Mouse (Mus musculus) liver, postnatal 0 days (tissue): ENCODE measurements around the gene Cmtm8. TPM values are rescaled to one million over a fixed set of nuclear protein-coding genes. Genes with fewer than 3 reads are reported as not detected.
A peak's percentile ranks its signal among the peaks of the same experiment; 100 is the strongest.

Experiments
- ATAC-seq: fragments of 200-750 bp; cut with Nextera tagmentation; 2 replicates; pipeline ENCODE4 v1.8.0; 2017; ENCODE audit warnings: mild to moderate bottlenecking, moderate library complexity
- DNase-seq: peaks from one replicate; pipeline ENCODE4 v3.0.0-alpha.2; 2016
- H3K27ac ChIP-seq: fragments of 300-500 bp; sonication (generic); 2 replicates; pipeline ENCODE4 v1.5.1; 2014; ENCODE audit warnings: antibody characterized with exemption, moderate library complexity, mild to moderate bottlenecking, low read depth
- H3K27me3 ChIP-seq: fragments of 300-500 bp; sonication (generic); 2 replicates; pipeline ENCODE4 v1.6.1; 2014; ENCODE audit warnings: low read length, control low read depth, mixed read lengths; ENCODE audit not compliant: insufficient read depth
- H3K36me3 ChIP-seq: fragments of 300-500 bp; sonication (generic); replicated peaks from 2 replicates; pipeline ENCODE4 v1.6.1; 2014; ENCODE audit warnings: mild to moderate bottlenecking, control low read depth, low read length, moderate library complexity, mixed read lengths; ENCODE audit not compliant: insufficient read depth
- H3K4me1 ChIP-seq: fragments of 300-500 bp; sonication (generic); 2 replicates; pipeline ENCODE4 v1.6.1; 2014; ENCODE audit warnings: antibody characterized with exemption, mild to moderate bottlenecking, control low read depth; ENCODE audit not compliant: insufficient read depth
- H3K4me2 ChIP-seq: fragments of 300-500 bp; sonication (generic); 2 replicates; pipeline ENCODE4 v1.6.1; 2014; ENCODE audit warnings: low read depth, mild to moderate bottlenecking, low read length, moderate library complexity, mixed read lengths
- H3K4me3 ChIP-seq: fragments of 300-500 bp; sonication (generic); 2 replicates; pipeline ENCODE4 v1.5.1; 2014; ENCODE audit warnings: low read depth, low read length
- H3K9ac ChIP-seq: fragments of 300-500 bp; sonication (generic); replicated peaks from 2 replicates; pipeline ENCODE4 v1.6.1; 2014; ENCODE audit warnings: mild to moderate bottlenecking, moderate library complexity
- H3K9me3 ChIP-seq: fragments of 300-500 bp; sonication (generic); 2 replicates; pipeline ENCODE4 v1.6.1; 2016; ENCODE audit warnings: mild to moderate bottlenecking, control low read depth, low read length, mixed read lengths
- CTCF ChIP-seq: sonication (generic); IDR thresholded peaks from 2 replicates; pipeline ENCODE4 v1.5.1; 2016; ENCODE audit warnings: antibody characterized with exemption, low read depth
- EP300 ChIP-seq: IDR thresholded peaks from 2 replicates; pipeline ENCODE4 v1.6.1; 2016; ENCODE audit warnings: antibody characterized with exemption, low read depth, mild to moderate bottlenecking
- WGBS: fragments of 180-500 bp; shearing (Covaris S2); extraction: QIAGEN DNeasy Blood & Tissue Kit; methylation state at CpG from one replicate; pipeline ENCODE4 v1.1.7; 2014; ENCODE audit not compliant: insufficient replicate concordance; 5-methylcytosine and 5-hydroxymethylcytosine counted together
- polyA plus RNA-seq: library from polyadenylated mRNA; unstranded; fragments of >200 nt; fragmentation: Nextera tagmentation; extraction: Ambion mirVana; gene quantifications from 2 replicates; pipeline ENCODE4 v1.2.1, GENCODE M21; 2015

The Cmtm8 gene
- polyA plus RNA-seq, 1 experiment from 2014 or later: 109 TPM

GRCm38 (mm10) chr9:114779984-114780745, 63.8 kb downstream of the Cmtm8 start:
- H3K9me3 ChIP-seq: no peaks in the 10 kb centered on the region
- 0 out of 2 replicates have a peak, but pooled peaks have one; percentile 0 for ATAC-seq
- H3K4me3 ChIP-seq: peak overlapping the region; percentile 65
- H3K9ac ChIP-seq: peak overlapping the region; percentile 81
- no peaks in the 10 kb centered on the region for H3K27me3 ChIP-seq
- peaks cover 20% of the 10 kb centered on the region for H3K4me1 ChIP-seq
- peak; percentile 29 for DNase-seq
- peak overlapping the region; percentile 86 for H3K4me2 ChIP-seq
- 13% methylated on average over 23 of the region's 23 CpGs for WGBS
- TF ChIP-seq CTCF (no peak), EP300 (no peak)
- no peaks in the 10 kb centered on the region for H3K36me3 ChIP-seq
- peak overlapping the region; percentile 93 for H3K27ac ChIP-seq

- Histone ChIP-seq H3K4me1 (peaks cover 20% of the 10 kb centered on the region), H3K9ac (no peak overlapping the region), H3K9me3 (no peaks in the 10 kb centered on the region), H3K4me3 (no peak overlapping the region), H3K36me3 (no peaks in the 10 kb centered on the region), H3K27me3 (no peaks in the 10 kb centered on the region), H3K4me2 (no peak overlapping the region; the same call in 1 of the 2 replicates), H3K27ac (0 out of 2 replicates have a peak overlapping the region, but pooled peaks have one; percentile 2)
- WGBS: 70% methylated on average over 7 of the region's 7 CpGs
- ATAC-seq: no peak
- no peak for DNase-seq
- TF ChIP-seq CTCF (no peak), EP300 (no peak)
These were observed 65.1 kb downstream of the Cmtm8 start for GRCm38 (mm10) chr9:114778877-114779276.

GRCm38 (mm10) chr9:114778047-114778390, 65.9 kb downstream of the Cmtm8 start:
- no peaks in the 10 kb centered on the region for H3K27me3 ChIP-seq
- H3K9ac ChIP-seq: no peak overlapping the region
- DNase-seq: peak; percentile 38
- H3K27ac ChIP-seq: peak overlapping the region; percentile 71
- 30% methylated on average over 7 of the region's 7 CpGs for WGBS
- no peak for ATAC-seq
- H3K4me2 ChIP-seq: peak overlapping the region; percentile 49; the same call in 1 of the 2 replicates
- TF ChIP-seq CTCF (no peak), EP300 (peak; percentile 80)
- H3K9me3 ChIP-seq: no peaks in the 10 kb centered on the region
- no peak overlapping the region for H3K4me3 ChIP-seq
- H3K4me1 ChIP-seq: peaks cover 20% of the 10 kb centered on the region
- no peaks in the 10 kb centered on the region for H3K36me3 ChIP-seq

- H3K27ac ChIP-seq: peak overlapping the region; percentile 71
- H3K9ac ChIP-seq: no peak overlapping the region
- H3K4me1 ChIP-seq: peaks cover 20% of the 10 kb centered on the region
- ATAC-seq (no peak), DNase-seq (no peak)
- no peak for TF ChIP-seq CTCF
- no peak for TF ChIP-seq EP300
- peaks cover 2% of the 10 kb centered on the region; the same call in 1 of the 2 replicates for H3K36me3 ChIP-seq
- H3K4me2 ChIP-seq: peak overlapping the region; percentile 49
- 24% methylated on average over 6 of the region's 6 CpGs for WGBS
- H3K4me3 ChIP-seq: no peak overlapping the region
- H3K27me3 ChIP-seq: no peaks in the 10 kb centered on the region
- H3K9me3 ChIP-seq: no peaks in the 10 kb centered on the region
These were observed 66.5 kb downstream of the Cmtm8 start for GRCm38 (mm10) chr9:114777178-114778046.

- Histone ChIP-seq H3K27me3 (no peaks in the 10 kb centered on the region), H3K9me3 (no peaks in the 10 kb centered on the region), H3K4me3 (no peak overlapping the region), H3K36me3 (peaks cover 6% of the 10 kb centered on the region; the same call in 1 of the 2 replicates), H3K27ac (no peak overlapping the region), H3K9ac (no peak overlapping the region), H3K4me2 (no peak overlapping the region), H3K4me1 (peaks cover 15% of the 10 kb centered on the region)
- TF ChIP-seq EP300: no peak
- no peak for TF ChIP-seq CTCF
- 42% methylated on average over 3 of the region's 3 CpGs for WGBS
- ATAC-seq: no peak
- no peak for DNase-seq
These were observed 67.6 kb downstream of the Cmtm8 start for GRCm38 (mm10) chr9:114776361-114776760.

- no peaks in the 10 kb centered on the region for H3K27me3 ChIP-seq
- H3K9me3 ChIP-seq: no peaks in the 10 kb centered on the region
- no peak overlapping the region for H3K9ac ChIP-seq
- TF ChIP-seq EP300: no peak
- TF ChIP-seq CTCF: no peak
- peaks cover 6% of the 10 kb centered on the region; the same call in 1 of the 2 replicates for H3K36me3 ChIP-seq
- no peak overlapping the region for H3K4me3 ChIP-seq
- peak; percentile 35 for DNase-seq
- peak; percentile 35; the same call in 1 of the 2 replicates for ATAC-seq
- H3K4me2 ChIP-seq: no peak overlapping the region
- peaks cover 14% of the 10 kb centered on the region for H3K4me1 ChIP-seq
- no peak overlapping the region for H3K27ac ChIP-seq
- WGBS: 33% methylated on average over 4 of the region's 4 CpGs
These were observed 68.7 kb downstream of the Cmtm8 start for GRCm38 (mm10) chr9:114775272-114775671.
